Mouse (Mus musculus): ENCODE measurements around the gene Ccdc85b.
A peak's percentile ranks its signal among the peaks of the same experiment; 100 is the strongest.
"Not testable (repeated sequence)": the region's sequence is repeated elsewhere in the genome, so short reads cannot be mapped to it uniquely, and the experiment has no call there.

Ccdc85b gene

DNA sequence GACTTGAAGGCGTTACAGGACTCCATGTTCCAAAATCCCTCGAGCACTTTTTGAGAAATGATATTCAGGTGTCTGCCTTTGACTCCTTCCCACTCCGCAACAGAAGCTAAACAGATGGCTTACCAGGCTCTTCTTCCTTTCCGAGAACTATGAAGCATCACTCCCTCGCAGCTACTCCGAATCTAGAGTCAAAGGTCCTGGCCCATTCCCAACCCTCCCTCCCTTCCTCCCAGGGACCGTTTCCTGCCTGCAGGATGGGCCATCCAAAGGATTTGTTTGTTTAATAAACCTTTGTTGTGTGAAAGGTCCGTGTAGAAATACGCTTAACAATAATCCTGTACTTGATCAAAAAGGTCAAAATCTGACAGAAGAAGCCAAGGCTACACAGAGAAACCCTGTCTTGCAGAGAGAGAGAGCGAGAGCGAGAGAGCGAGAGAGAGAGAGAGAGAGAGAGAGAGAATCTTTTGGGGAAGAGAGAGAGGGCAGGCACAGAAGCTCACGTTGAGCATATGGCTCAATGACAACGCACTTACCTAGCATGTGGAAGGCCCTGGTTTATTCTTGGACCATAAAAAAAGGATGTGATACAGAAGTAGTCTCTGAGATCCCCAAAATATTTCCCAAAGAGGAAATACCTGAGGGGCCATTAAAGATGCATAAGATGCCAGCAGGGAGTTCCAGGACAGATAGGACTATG lies at the start of gene Ccdc85b:
Gene Ccdc85b (minus strand): TSS at position 149 of the 697 bp plus-strand sequence.
- DNase-seq (ENCODE audit: low spot score), result no peak

DNA sequence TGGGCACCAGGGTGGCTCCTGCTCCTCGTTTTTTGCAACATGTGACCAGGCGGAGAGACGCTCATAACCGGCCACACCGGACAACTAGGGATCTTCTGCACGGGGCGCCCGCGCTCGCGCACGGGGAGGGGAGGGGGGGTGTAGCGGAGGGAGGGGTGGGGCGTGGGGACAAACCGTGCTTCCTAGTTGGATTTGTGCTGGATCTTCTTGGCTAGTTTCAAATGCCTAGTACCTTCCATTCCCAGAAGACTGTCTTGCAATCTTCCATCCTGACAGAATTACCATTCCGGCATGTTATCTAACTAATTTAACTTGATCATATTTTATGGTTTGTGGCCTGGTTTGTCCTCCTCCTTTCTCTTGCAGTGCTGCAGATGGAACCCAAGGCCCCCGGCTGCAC lies 46.0 kb upstream of the Ccdc85b start, which contains the start of gene 1700020D05Rik:
Gene 1700020D05Rik (minus strand): TSS at position 101 of the 400 bp plus-strand sequence.
- DNase-seq (ENCODE audit: low spot score), result no peak

DNA sequence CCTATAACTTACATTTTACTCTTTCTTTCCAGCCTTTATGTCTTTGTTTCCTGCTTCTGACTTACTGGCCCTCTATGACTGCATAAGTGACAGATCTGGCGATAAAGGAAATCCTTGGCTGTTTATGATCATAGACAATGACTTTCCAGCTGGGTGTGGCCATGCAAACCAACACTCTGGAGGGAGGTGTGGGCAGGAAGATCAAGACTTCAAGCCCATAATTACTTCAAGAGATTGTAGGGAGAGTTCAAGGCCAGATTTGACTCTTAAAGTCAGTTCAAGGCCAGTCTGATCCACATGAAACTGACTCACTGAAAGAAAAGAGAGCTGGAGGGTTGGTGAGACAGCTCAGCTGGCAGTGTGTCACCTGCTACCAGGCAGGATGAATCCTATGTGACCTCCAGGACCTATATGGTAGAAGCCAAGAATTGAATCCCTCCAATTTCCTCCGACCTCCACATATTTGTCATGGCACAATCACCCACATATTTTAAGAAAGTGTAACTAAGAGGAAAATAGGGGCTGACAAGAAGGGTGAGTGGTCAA lies 42.7 kb upstream of the Ccdc85b start:
- no peak for DNase-seq (ENCODE audit: low spot score)

DNA sequence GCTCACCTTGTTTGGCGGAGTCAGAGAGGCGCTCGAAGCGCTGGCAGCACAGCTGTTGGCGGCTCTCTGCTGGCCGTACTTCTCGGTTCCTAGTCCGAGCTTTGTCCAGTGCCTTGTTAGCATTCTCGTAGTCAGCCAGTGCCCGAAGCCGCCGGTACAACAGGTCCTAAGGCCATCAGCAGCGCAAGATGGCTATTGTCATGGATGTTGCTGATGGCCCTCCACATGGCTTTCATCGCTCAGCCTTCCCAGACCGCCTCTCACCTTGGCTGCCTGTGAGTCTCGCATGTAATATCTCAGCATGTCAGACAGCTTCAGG lies 38.3 kb upstream of the Ccdc85b start:
- DNase-seq (ENCODE audit: low spot score), result no peak

DNA sequence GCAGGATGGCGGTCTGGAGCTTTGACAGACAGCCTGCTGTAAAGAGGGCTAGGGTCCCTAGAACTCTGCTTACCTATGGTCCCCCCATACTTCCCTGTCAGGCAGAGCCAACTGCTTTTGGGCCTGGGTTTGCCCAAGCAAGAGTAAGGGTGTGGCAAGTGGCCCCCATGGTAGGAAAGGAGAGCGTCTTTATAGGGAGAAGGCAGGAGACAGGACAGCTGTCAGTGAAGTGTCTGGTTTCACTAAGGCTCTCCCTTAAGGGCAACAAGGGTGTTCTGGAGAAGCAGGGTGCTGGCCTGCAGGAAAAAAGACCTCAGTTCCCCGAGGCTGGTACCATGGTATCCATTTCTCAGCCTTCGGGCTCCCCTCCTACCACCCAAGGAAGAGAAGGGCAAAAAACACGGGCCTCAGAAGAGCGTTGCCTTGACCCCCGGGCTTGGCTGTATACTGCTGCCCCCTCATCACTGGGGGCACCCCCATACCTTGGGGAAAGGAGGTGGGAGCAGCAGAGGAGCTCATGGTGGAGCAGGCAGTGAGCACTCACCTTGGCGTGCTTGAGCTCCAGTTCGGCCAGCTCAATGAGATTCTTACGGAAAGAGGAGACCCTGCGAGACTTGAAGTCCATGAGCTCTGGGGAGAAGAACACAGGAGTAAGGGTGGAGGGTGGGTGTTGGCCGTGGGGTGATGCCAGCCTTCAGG lies 37.8 kb upstream of the Ccdc85b start:
- DNase-seq (ENCODE audit: low spot score), result no peak

DNA sequence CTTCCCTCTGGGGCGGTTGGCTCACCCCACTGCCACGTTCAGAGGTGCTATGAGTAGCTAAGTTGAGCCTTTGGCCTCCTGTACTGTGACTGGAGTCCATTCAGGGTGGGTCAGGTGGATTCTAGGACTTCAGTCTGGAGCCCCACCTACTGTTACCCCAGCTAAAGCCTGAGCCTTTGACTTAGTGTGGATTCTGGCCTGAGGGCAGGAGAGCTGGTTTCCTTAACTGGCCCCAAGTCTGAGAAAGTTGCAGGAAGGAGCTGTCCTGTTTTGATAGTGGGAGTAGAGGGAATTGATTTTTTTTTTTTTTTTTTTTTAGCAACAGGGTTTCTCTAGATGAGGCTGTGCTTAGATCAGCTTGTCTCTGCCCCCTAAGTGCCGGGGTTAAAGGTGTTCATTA lies 36.6 kb upstream of the Ccdc85b start:
- DNase-seq (ENCODE audit: low spot score), result no peak

DNA sequence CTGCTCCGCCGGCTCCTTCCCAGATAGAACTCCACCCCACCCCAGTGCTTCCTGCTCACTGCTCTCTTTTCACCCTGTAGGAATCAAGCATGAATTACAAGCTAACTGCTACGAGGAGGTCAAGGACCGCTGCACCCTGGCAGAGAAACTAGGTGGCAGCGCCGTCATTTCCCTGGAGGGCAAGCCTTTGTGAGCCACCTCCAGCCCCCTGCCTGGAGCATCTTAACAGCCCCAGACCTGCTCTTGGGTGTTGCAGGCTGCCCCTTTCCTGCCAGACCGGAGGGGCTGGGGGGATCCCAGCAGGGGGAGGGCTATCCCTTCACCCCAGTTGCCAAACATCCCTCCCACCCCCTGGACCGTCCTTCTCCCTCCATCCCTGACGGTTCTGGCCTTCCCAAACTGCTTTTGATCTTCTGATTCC lies 35.6 kb upstream of the Ccdc85b start:
- not testable (repeated sequence) for DNase-seq (ENCODE audit: low spot score)

DNA sequence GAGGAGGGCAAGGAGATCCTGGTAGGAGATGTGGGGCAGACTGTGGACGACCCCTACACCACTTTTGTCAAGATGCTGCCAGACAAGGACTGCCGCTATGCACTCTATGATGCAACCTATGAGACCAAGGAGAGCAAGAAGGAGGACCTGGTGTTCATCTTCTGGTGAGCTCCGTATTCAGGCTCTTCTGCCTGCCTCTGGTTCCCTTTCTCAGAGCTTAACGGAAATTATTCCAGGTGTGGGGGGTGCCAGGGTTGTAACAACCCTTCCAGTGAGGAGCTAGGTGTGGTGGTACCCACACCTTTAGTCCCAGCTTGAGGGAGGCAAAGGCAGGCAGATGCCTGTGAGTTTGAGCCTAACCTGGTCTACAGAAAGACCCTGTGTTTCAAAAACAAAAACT lies 34.9 kb upstream of the Ccdc85b start:
- no peak for DNase-seq (ENCODE audit: low spot score)

DNA sequence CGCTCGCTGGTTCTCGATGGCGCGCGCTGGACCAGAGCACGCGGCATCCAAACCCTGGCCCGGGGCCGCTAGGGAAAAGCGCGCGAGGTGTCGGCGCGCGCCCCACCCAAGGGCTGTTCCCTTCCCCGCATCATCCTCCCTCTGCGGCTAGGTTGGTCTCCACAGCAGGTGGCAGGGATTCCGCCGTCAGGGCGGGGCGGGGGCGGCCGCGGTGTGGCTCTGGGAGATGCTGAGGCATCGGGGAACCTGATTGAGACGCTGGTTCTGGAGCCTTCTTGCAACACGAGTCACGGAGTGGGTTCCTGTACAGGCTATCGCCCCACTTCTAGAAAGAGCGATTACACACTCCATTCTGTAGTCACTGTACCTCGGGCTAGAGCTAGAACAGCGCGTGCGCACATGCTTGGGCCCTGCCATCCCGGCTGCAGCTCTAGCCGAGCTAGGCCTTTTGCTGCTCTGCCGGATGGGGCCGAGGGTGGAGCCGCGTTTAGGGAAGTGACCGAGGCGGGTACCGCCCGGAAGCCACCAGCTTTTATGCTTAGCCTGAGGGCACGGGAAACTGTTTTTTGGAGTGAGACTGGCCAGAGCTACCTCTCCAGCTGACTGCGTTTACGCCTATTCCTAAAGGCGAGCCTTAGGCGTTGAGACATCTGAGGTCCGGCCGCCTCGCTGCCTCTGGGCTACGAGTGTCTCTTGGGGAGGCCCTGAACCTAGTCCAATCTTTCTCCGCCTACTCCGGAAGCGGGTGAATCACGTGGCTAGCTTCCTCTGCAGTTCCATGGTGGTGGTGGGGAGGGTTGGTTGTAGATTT lies 33.4 kb upstream of the Ccdc85b start:
- peak; percentile 74 for DNase-seq (ENCODE audit: low spot score)

DNA sequence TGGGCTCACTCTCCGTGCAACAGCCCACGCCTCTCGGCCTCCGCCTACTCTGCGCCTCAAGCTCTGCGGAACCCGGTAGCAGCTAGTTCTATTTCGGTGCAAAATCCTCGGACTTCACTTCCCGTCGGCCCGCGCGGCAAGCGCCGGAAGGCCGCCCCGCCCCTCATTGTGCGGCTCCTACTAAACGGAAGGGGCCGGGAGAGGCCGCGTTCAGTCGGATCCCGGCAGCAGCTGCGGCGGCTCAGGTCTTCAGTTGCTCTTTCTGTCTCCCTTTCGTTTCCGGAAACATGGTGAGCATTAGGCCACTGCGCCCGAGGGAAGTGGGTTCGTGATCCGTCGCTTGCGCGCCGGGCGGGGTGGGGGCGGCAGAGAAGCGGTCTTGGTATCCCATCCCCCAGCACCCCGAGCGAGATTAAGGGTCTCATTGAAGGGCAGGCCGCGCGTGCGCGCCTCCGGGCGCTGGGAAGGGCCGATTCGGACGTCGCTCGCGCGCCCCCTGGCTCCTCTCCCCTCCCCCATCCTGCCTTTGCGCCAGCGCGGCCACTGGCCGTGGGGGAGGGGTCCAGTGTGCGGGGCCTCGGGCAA lies 32.7 kb upstream of the Ccdc85b start, which contains the start of gene Cfl1:
Gene Cfl1 (plus strand): TSS at position 143 of the 585 bp plus-strand sequence.
- peak; percentile 89 for DNase-seq (ENCODE audit: low spot score)

DNA sequence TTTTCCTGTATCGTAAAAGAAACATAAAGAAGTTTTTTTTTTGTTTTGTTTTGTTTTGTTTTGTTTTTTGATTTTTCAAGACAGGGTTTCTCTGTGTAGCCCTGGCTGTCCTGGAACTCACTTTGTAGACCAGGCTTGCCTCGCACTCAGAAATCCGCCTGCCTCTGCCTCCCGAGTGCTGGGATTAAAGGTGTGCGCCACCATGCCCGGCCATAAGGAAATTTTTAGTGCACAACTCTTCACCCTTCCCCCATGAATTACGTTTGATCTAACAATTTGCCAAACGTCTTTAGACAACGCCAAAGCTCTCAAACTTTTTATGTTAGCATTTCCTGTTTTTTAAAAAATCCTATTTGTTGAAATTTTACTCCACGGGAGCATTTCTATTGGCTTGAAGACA lies 32.0 kb upstream of the Ccdc85b start:
- DNase-seq (ENCODE audit: low spot score), result not testable (repeated sequence)

DNA sequence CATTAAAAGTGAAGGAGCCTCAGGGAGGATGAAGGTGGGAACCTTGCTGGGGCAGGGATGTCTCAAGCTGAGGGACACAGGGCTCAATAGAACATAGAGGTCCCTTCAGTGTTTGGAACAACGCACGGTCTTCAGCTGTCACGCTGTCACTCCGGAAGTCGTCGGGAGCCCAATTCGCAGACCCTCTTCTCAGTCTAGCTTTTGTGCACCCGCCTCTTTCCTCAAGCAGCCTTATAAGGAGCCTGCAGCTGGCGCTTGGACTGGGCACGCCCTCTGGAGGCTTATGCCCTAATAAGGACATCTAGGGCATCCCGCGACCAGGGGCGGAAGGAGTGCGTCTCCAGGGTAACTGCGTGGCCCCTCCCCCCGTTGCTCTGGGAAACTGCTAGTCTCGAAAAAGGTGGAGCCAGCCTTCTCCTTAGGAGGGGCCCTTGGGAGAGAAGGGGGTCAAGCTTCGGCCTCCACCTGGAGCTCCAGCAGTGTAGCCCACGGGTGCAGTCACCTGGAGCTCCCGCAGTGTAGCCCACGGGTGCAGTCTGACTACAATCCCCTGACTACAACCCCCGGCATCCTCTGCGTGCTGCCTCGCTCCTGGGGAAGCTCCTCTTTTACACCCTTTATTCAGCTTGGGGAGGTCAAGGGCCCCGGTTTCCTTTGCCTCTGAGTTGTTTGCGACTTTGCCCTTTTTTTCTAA lies 31.3 kb upstream of the Ccdc85b start:
- peak; percentile 96 for DNase-seq (ENCODE audit: low spot score)

DNA sequence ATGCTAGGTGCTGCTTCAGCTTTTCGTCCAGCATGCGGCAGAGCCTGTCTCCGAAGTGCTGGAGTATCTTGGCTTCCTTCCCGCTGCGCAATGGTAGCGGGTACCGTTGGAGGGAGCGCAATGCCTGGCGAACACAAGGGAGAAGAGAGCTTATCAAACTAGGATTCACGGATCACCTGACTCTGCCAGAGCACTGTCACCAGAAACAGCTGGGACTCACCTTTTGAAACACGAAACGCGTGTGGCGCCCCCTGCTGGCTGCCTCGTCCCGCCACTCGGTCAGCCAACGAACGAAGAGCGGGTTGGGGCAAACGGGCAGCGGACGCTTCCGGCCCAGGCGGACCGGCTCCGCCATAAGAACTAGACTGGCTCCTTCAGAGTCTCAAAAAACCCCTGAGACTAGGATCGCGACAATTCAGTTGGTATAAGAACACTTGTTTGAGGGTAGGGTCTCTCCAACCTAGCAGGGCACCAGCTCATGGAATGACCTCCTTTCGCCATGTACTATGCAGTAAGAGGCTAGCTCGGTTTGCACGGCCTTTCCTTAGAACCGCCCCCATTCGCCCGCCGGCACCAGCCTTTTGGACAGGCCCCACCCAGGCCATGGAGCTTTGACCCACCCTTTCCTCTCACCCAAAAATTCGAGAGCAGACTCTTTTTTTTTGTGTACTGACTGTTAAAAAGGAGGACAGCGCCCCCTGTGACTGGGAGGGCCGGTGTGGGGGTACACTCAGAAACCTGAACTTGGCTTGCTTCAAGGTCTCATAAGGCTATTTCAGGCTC lies 30.3 kb upstream of the Ccdc85b start, which contains the start of gene Mus81:
Gene Mus81 (minus strand): TSS at position 635 of the 783 bp plus-strand sequence.
- DNase-seq (ENCODE audit: low spot score), result peak; percentile 98

DNA sequence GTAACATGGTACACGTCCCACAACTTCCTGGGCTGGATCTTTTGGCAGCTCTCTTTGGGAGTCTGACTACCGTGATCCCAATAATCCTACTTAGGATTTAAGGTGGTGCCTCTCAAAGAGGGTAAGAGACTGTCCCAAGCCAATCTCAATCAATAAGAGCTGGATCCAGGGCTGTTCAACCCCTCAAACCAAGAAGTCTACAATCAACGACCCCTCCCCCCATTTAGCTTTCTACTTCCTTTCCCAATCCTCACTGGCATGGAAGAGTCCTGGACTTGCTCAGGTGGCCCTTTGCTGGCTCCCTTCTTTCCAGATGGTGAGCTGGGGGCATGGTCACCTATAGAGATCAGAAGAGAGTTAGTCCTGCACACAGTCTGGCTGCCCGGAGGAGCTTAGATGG lies 29.1 kb upstream of the Ccdc85b start:
- no peak for DNase-seq (ENCODE audit: low spot score)

DNA sequence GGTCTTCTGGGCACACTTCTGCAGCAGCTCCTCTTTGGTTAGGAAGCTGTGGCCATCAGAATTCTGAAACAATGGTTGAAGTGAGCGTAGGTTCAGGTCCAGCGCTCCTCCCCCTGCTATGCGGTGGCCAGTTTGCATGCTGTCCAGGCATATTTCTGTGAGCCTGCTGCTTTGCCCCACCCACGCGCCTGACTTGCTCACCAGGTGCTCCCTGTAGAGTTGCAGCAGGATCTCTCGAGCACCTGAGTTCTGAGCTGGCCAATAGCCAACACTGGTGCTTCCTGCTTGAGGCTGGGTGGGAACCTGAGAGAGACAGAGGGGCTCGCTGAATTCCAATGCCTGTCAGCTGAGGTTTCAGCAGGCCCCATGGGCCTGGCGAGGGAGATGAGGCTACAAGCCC lies 28.6 kb upstream of the Ccdc85b start:
- no peak for DNase-seq (ENCODE audit: low spot score)

DNA sequence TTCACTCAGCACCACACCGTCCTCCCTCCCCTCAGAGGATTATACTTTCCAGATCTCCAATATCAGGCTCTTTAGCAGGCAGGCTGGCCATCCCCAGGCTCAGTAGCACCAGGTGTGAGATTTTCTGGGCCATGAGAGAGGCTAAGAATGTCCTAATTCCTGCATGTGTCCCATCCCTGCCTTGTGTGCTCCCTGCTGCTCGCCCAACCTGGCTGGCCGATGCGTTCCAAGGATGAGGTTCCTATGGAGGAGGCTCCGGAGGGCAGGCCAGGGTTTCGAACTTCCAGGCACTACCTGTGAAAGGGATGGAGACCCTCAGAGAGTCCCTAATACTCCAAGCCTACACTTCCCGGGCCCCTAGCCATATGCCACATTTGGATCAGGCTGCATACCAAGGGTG lies 28.1 kb upstream of the Ccdc85b start:
- no peak for DNase-seq (ENCODE audit: low spot score)

DNA sequence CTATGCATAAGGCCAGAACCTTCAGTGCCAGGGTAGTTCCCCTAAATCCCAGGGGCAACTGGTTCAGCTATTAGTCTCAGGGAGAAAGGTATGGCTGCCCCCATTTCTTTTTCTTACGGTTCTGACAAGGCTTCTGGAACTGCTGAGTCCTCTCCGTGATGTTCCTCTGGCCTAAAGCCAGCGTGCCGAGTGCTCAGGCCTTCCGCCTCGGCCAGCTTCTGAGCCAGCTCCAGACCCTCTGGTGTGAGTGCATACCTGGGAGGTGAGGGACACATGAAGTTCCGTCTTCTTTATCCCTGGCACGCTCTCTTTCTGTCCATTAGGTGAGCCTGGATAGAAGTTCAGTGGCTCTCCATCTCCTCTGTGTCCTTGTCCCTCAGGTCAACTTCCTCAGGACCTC lies 27.7 kb upstream of the Ccdc85b start:
- no peak for DNase-seq (ENCODE audit: low spot score)

DNA sequence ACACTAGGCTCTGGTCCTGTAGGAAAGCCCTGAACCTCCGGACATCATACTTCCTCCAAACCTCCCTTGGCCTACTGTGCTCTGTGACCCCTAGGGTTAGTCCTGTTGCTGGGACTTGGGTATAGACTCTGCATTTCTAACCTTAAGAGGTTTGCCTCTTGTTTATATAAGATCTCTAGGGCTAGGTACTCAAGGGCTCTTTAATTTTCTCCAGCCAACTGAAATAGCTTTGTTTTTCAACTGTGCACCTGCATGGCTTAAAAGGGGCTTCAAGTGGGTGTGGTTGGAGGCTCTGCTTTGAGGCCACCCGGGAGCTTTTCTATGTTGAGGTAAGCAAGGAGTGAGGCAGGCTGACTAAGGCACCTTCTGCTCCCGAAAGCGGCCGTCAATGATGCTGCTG lies 26.8 kb upstream of the Ccdc85b start:
- DNase-seq (ENCODE audit: low spot score), result no peak

DNA sequence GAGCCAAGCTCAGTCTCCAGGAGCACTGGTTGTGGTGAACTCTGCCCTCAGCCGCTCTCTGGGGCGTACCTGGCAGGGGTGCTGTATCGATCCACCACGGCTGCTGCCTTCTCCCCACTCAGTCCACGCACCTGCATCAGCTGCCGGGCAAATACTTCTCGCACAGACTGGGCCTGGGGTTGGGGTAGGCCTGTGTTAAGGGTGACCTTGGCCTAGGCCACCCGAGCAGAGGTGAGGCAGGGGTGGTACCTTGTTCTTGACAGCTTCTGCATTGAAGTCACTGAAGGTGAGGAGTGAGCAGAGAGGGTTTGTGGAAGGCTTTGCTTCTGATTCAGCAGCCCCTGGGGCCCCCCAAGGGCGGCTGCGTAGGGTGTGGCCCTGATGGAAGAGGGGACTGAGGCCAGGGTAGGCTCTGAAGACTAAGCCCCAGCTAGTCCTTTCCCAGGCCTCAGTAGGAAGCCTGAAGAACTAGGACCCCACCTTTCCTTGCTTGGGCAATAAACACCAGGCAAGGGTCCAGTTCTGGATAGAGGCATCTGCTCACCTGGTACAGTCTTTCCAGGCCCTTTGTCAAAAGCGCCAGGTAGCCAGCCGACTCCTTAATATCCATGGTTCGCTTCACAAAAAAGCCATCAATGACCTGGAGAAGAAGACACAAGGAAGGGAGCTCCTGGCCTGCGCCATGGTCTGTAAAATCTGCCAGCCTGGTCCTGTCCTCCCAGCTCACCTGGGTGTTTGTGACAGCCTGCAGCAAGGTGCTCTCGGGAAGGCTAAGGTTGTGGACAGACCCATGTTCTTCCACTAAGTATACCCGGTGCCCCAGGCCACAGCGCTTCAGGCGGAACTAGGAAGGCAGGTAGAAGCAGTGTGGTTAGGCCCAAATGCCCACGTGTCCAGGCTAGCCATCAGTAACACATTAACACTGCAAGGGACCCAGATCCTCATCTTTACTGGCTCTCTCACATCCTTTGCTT lies 26.0 kb upstream of the Ccdc85b start:
- DNase-seq (ENCODE audit: low spot score), result no peak
